Mouse (Mus musculus): ENCODE measurements at regions not wholly inside any gene's neighbourhood (a gene's known extent, or its start where the extent isn't known, plus 50 kb on each side); places are given as distances from the start of the nearest gene placed in this dataset.

- no peak for DNase-seq
- intact Hi-C loops (cut with DNase I): no loop called here
Observed at GRCm38 (mm10) chr9:27692751-27693150, 97.8 kb upstream of the Opcml start.

GRCm38 (mm10) chr9:27694805-27695593, 95.6 kb upstream of the Opcml start:
- DNase-seq: no peak
- intact Hi-C loops (cut with DNase I): no loop called here

- intact Hi-C loops (cut with DNase I): no loop called here
- DNase-seq: no peak
Observed at GRCm38 (mm10) chr9:27701559-27701958, 89.0 kb upstream of the Opcml start.

GRCm38 (mm10) chr9:27702140-27702539, 88.4 kb upstream of the Opcml start:
- no peak for DNase-seq
- intact Hi-C loops (cut with DNase I): no loop called here

- intact Hi-C loops (cut with DNase I): no loop called here
- DNase-seq: no peak
Observed at GRCm38 (mm10) chr9:27704001-27704400, 86.6 kb upstream of the Opcml start.

- intact Hi-C loops (cut with DNase I): no loop called here
- DNase-seq: no peak
Observed at GRCm38 (mm10) chr9:27723840-27724408, 66.7 kb upstream of the Opcml start.

- intact Hi-C loops (cut with DNase I): no loop called here
Observed at GRCm38 (mm10) chr9:27724576-27724975, 66.0 kb upstream of the Opcml start.

GRCm38 (mm10) chr9:27728652-27729557, 61.7 kb upstream of the Opcml start:
- DNase-seq: no peak
- intact Hi-C loops (cut with DNase I): no loop called here

More at GRCm38 (mm10) chr9:27724576-27724975, 66.0 kb upstream of the Opcml start:
- no peak for DNase-seq

GRCm38 (mm10) chr9:27729558-27729889, 61.1 kb upstream of the Opcml start:
- intact Hi-C loops (cut with DNase I): no loop called here
- no peak for DNase-seq

- DNase-seq: no peak
- intact Hi-C loops (cut with DNase I): no loop called here
Observed at GRCm38 (mm10) chr9:27739287-27739686, 51.3 kb upstream of the Opcml start.
